Mouse (Mus musculus) limb, embryonic 11.5 days (tissue): ENCODE measurements at regions not wholly inside any gene's neighbourhood (a gene's known extent, or its start where the extent isn't known, plus 50 kb on each side); places are given as distances from the start of the nearest gene placed in this dataset.

Experiments
- ATAC-seq: fragments of 200-750 bp; cut with Nextera tagmentation; 2 replicates; pipeline ENCODE4 v1.8.0; 2017; ENCODE audit warnings: low read depth; ENCODE audit not compliant: insufficient number of reproducible peaks, low FRiP score, low TSS enrichment
- DNase-seq: peaks from one replicate; pipeline ENCODE4 v3.0.0-alpha.2; 2015; ENCODE audit warnings: low spot score
- H3K27ac ChIP-seq: fragments of 300-500 bp; sonication (generic); replicated peaks from 2 replicates; pipeline ENCODE4 v1.5.1; 2014; ENCODE audit warnings: low read depth, mild to moderate bottlenecking, low read length
- H3K27me3 ChIP-seq: fragments of 300-500 bp; sonication (generic); 2 replicates; pipeline ENCODE4 v1.6.1; 2014; ENCODE audit warnings: mild to moderate bottlenecking, low read length, mixed read lengths; ENCODE audit not compliant: control insufficient read depth, insufficient read depth
- H3K36me3 ChIP-seq: fragments of 300-500 bp; sonication (generic); 2 replicates; pipeline ENCODE4 v1.6.1; 2014; ENCODE audit warnings: mild to moderate bottlenecking, low read length, moderate library complexity, mixed read lengths; ENCODE audit not compliant: control insufficient read depth, insufficient read depth
- H3K4me1 ChIP-seq: fragments of 300-500 bp; sonication (generic); 2 replicates; pipeline ENCODE4 v1.6.1; 2014; ENCODE audit warnings: low read length, mixed read lengths; ENCODE audit not compliant: control insufficient read depth, insufficient read depth
- H3K4me2 ChIP-seq: fragments of 300-500 bp; sonication (generic); 2 replicates; pipeline ENCODE4 v1.6.1; 2014; ENCODE audit warnings: low read depth, mild to moderate bottlenecking, moderate library complexity; ENCODE audit not compliant: severe bottlenecking
- H3K4me3 ChIP-seq: fragments of 300-500 bp; sonication (generic); 2 replicates; pipeline ENCODE4 v1.5.1; 2014; ENCODE audit warnings: low read depth, low read length
- H3K9ac ChIP-seq: fragments of 300-500 bp; sonication (generic); 2 replicates; pipeline ENCODE4 v1.6.1; 2014; ENCODE audit warnings: mild to moderate bottlenecking, low read length
- H3K9me3 ChIP-seq: fragments of 300-500 bp; sonication (generic); 2 replicates; pipeline ENCODE4 v1.6.1; 2016; ENCODE audit warnings: low read length; ENCODE audit not compliant: control insufficient read depth
- WGBS: fragments of 180-500 bp; shearing (Covaris S2); extraction: QIAGEN DNeasy Blood & Tissue Kit; methylation state at CpG from one replicate; pipeline ENCODE4 v1.1.7; 2014; 5-methylcytosine and 5-hydroxymethylcytosine counted together

- no peaks in the 10 kb centered on the region for H3K36me3 ChIP-seq
- no peak for ATAC-seq
Observed at GRCm38 (mm10) chrX:21385221-21385620, 99.1 kb upstream of the Agtr2 start.

GRCm38 (mm10) chrX:21389992-21390391 is 94.4 kb upstream of the Agtr2 start:
- no peak for DNase-seq
- no peak overlapping the region for H3K27ac ChIP-seq
- H3K4me3 ChIP-seq: no peak overlapping the region
- 80% methylated on average over 1 of the region's 1 CpGs for WGBS
- H3K36me3 ChIP-seq: no peaks in the 10 kb centered on the region
- H3K9ac ChIP-seq: no peak overlapping the region
- no peak for ATAC-seq
- H3K9me3 ChIP-seq: no peaks in the 10 kb centered on the region
- no peaks in the 10 kb centered on the region for H3K27me3 ChIP-seq
- H3K4me2 ChIP-seq: no peak overlapping the region
- H3K4me1 ChIP-seq: no peaks in the 10 kb centered on the region

More at GRCm38 (mm10) chrX:21385221-21385620, 99.1 kb upstream of the Agtr2 start:
- H3K9ac ChIP-seq: no peak overlapping the region
- no peaks in the 10 kb centered on the region for H3K4me1 ChIP-seq
- no peaks in the 10 kb centered on the region for H3K27me3 ChIP-seq
- H3K27ac ChIP-seq: no peak overlapping the region
- WGBS: 9% methylated on average over 2 of the region's 2 CpGs
- H3K9me3 ChIP-seq: no peaks in the 10 kb centered on the region
- H3K4me3 ChIP-seq: no peak overlapping the region
- H3K4me2 ChIP-seq: no peak overlapping the region
- no peak for DNase-seq

GRCm38 (mm10) chrX:21393212-21393611 is 91.1 kb upstream of the Agtr2 start:
- Histone ChIP-seq H3K27ac (no peak overlapping the region), H3K4me2 (no peak overlapping the region), H3K36me3 (no peaks in the 10 kb centered on the region), H3K4me3 (no peak overlapping the region), H3K4me1 (no peaks in the 10 kb centered on the region), H3K27me3 (no peaks in the 10 kb centered on the region), H3K9ac (no peak overlapping the region), H3K9me3 (no peaks in the 10 kb centered on the region)
- ATAC-seq: no peak
- WGBS: 82% methylated on average over 10 of the region's 10 CpGs
- DNase-seq: no peak

GRCm38 (mm10) chrX:21424797-21425196 is 59.5 kb upstream of the Agtr2 start:
- H3K36me3 ChIP-seq: no peaks in the 10 kb centered on the region
- DNase-seq: peak; percentile 23
- no peak overlapping the region for H3K4me3 ChIP-seq
- no peaks in the 10 kb centered on the region for H3K27me3 ChIP-seq
- H3K9ac ChIP-seq: no peak overlapping the region
- 59% methylated on average over 4 of the region's 4 CpGs for WGBS
- H3K4me2 ChIP-seq: no peak overlapping the region
- H3K9me3 ChIP-seq: no peaks in the 10 kb centered on the region; the same call in 1 of the 2 replicates
- no peak overlapping the region for H3K27ac ChIP-seq
- H3K4me1 ChIP-seq: no peaks in the 10 kb centered on the region
- ATAC-seq: no peak

- Histone ChIP-seq H3K4me2 (no peak overlapping the region), H3K27ac (no peak overlapping the region), H3K27me3 (no peaks in the 10 kb centered on the region), H3K9ac (no peak overlapping the region), H3K4me3 (no peak overlapping the region), H3K4me1 (no peaks in the 10 kb centered on the region), H3K9me3 (no peaks in the 10 kb centered on the region; the same call in 1 of the 2 replicates), H3K36me3 (no peaks in the 10 kb centered on the region)
- 69% methylated on average over 3 of the region's 3 CpGs for WGBS
- DNase-seq (no peak), ATAC-seq (no peak)
Observed at GRCm38 (mm10) chrX:21428081-21428480, 56.3 kb upstream of the Agtr2 start.

GRCm38 (mm10) chrX:21433501-21433900 is 50.8 kb upstream of the Agtr2 start:
- no peak overlapping the region for H3K9ac ChIP-seq
- H3K4me1 ChIP-seq: no peaks in the 10 kb centered on the region
- H3K4me3 ChIP-seq: no peak overlapping the region
- ATAC-seq (no peak), DNase-seq (no peak)
- H3K4me2 ChIP-seq: no peak overlapping the region
- no peaks in the 10 kb centered on the region for H3K27me3 ChIP-seq
- no peaks in the 10 kb centered on the region for H3K9me3 ChIP-seq
- H3K36me3 ChIP-seq: no peaks in the 10 kb centered on the region
- no peak overlapping the region for H3K27ac ChIP-seq
